Mouse (Mus musculus) testis, adult 2 months (tissue): ENCODE measurements around the gene Cacna1a. TPM values are rescaled to one million over a fixed set of nuclear protein-coding genes. Genes with fewer than 3 reads are reported as not detected.
A peak's percentile ranks its signal among the peaks of the same experiment; 100 is the strongest.

Source experiments
- H3K27ac ChIP-seq: fragments of 200-500 bp; 2 replicates; pipeline ENCODE4 v1.5.1; 2012; ENCODE audit warnings: low read depth, low read length; ENCODE audit not compliant: control insufficient read depth, insufficient read depth
- H3K27me3 ChIP-seq: fragments of 200-500 bp; 2 replicates; pipeline ENCODE4 v1.6.1; 2012; ENCODE audit warnings: mild to moderate bottlenecking, low read length, moderate library complexity; ENCODE audit not compliant: control insufficient read depth, insufficient read depth
- H3K36me3 ChIP-seq: fragments of 200-500 bp; 2 replicates; pipeline ENCODE4 v1.6.1; 2012; ENCODE audit warnings: mild to moderate bottlenecking, low read length; ENCODE audit not compliant: control insufficient read depth, insufficient read depth
- H3K4me1 ChIP-seq: fragments of 200-500 bp; 2 replicates; pipeline ENCODE4 v1.6.1; 2012; ENCODE audit warnings: low read length; ENCODE audit not compliant: control insufficient read depth, insufficient read depth
- H3K4me3 ChIP-seq: fragments of 200-500 bp; 2 replicates; pipeline ENCODE4 v1.5.1; 2012; ENCODE audit warnings: low read depth, mild to moderate bottlenecking, low read length, moderate library complexity, mixed read lengths; ENCODE audit not compliant: control insufficient read depth
- CTCF ChIP-seq: fragments of 200-500 bp; IDR thresholded peaks from 2 replicates; pipeline ENCODE4 v1.5.1; 2012; ENCODE audit warnings: low read depth, mild to moderate bottlenecking, inconsistent platforms, low read length, moderate library complexity; ENCODE audit not compliant: control insufficient read depth, insufficient read depth, insufficient replicate concordance
- POLR2A ChIP-seq: fragments of 200-500 bp; IDR thresholded peaks from 2 replicates; pipeline ENCODE4 v1.6.1; 2012; ENCODE audit warnings: low read depth, mild to moderate bottlenecking, inconsistent platforms, low read length, moderate library complexity; ENCODE audit not compliant: control insufficient read depth
- polyA plus RNA-seq: library from polyadenylated mRNA; depleted of rRNA; stranded (reverse); fragments of >200 nt; gene quantifications from 2 replicates; pipeline ENCODE4 v1.2.3, GENCODE M21; 2012

Cacna1a gene
- polyA plus RNA-seq, 1 experiment, result 10.3 TPM

GRCm38 (mm10) chr8:84446571-84446991 is 58.3 kb downstream of the Cacna1a start:
- Histone ChIP-seq H3K36me3 (no peaks in the 10 kb centered on the region), H3K27me3 (no peaks in the 10 kb centered on the region), H3K4me3 (no peak overlapping the region), H3K4me1 (no peaks in the 10 kb centered on the region), H3K27ac (no peak overlapping the region)
- no peak for TF ChIP-seq POLR2A
- no peak for TF ChIP-seq CTCF

GRCm38 (mm10) chr8:84454532-84454931 is 66.3 kb downstream of the Cacna1a start:
- no peak overlapping the region for H3K4me3 ChIP-seq
- TF ChIP-seq POLR2A (no peak), CTCF (0 out of 2 replicates have a peak, but pooled peaks have one; percentile 12)
- no peak overlapping the region for H3K27ac ChIP-seq
- H3K36me3 ChIP-seq, result no peaks in the 10 kb centered on the region
- no peaks in the 10 kb centered on the region for H3K4me1 ChIP-seq
- H3K27me3 ChIP-seq, result no peaks in the 10 kb centered on the region

GRCm38 (mm10) chr8:84458853-84459252 is 70.6 kb downstream of the Cacna1a start:
- no peak for TF ChIP-seq CTCF
- Histone ChIP-seq H3K36me3 (no peaks in the 10 kb centered on the region), H3K27ac (no peak overlapping the region), H3K4me1 (no peaks in the 10 kb centered on the region), H3K27me3 (no peaks in the 10 kb centered on the region), H3K4me3 (no peak overlapping the region)

- no peak overlapping the region for H3K27ac ChIP-seq
Observed at GRCm38 (mm10) chr8:84459276-84459675, 71.0 kb downstream of the Cacna1a start.

GRCm38 (mm10) chr8:84460698-84461097 is 72.5 kb downstream of the Cacna1a start:
- Histone ChIP-seq H3K4me1 (no peaks in the 10 kb centered on the region), H3K27me3 (no peaks in the 10 kb centered on the region), H3K4me3 (no peak overlapping the region), H3K36me3 (no peaks in the 10 kb centered on the region), H3K27ac (no peak overlapping the region)
- TF ChIP-seq POLR2A, result no peak
- no peak for TF ChIP-seq CTCF

More at GRCm38 (mm10) chr8:84459276-84459675, 71.0 kb downstream of the Cacna1a start:
- Histone ChIP-seq H3K36me3 (no peaks in the 10 kb centered on the region), H3K4me1 (no peaks in the 10 kb centered on the region), H3K4me3 (no peak overlapping the region), H3K27me3 (no peaks in the 10 kb centered on the region)
- TF ChIP-seq CTCF (no peak), POLR2A (no peak)

GRCm38 (mm10) chr8:84466932-84467331 is 78.7 kb downstream of the Cacna1a start:
- Histone ChIP-seq H3K36me3 (no peaks in the 10 kb centered on the region), H3K4me3 (no peak overlapping the region), H3K4me1 (no peaks in the 10 kb centered on the region), H3K27me3 (no peaks in the 10 kb centered on the region), H3K27ac (no peak overlapping the region)
- no peak for TF ChIP-seq CTCF
- no peak for TF ChIP-seq POLR2A

GRCm38 (mm10) chr8:84469076-84469475 is 80.8 kb downstream of the Cacna1a start:
- Histone ChIP-seq H3K4me3 (no peak overlapping the region), H3K36me3 (no peaks in the 10 kb centered on the region), H3K27me3 (no peaks in the 10 kb centered on the region), H3K27ac (no peak overlapping the region), H3K4me1 (no peaks in the 10 kb centered on the region)
- TF ChIP-seq POLR2A (no peak), CTCF (no peak)
